Mouse (Mus musculus): ENCODE measurements around the gene Defb48. TPM values are rescaled to one million over a fixed set of nuclear protein-coding genes. Genes with fewer than 3 reads are reported as not detected.

The Defb48 gene
- polyA plus RNA-seq (2014; fragmentation: Illumina TruSeq; extraction: RNeasy Lipid Tissue Mini Kit (QIAGEN cat#74804); ENCODE audit: low read depth, low replicate concordance), result not detected

DNA sequence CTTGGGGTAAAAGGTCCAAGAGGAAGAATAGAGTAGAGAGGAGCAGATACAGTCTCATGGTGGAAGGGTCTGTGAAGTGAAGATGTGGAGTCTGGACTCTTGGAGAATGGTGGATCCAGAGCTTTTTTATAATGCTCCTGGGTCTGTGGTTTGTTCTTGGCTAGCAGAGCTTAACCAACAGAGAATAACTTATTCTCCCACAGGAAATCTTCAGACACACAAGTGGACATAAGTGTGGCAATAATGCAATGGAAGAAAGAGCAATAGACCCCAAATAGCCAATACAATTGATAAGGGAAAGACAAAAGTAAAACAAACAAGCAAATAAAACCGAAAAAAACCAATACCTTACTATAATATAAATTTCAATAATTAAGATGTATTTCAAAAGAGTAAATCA lies at the start of gene Defb48:
Gene Defb48, minus strand, starts transcription at position 101 of the 400 bp plus-strand sequence.

GRCm38 (mm10) chr14:63011471-63011870 lies 27.2 kb upstream of the Defb48 start, which contains the start of gene Defb43:
TSS of gene Defb43 (plus strand) at chr14:63011771.

GRCm38 (mm10) chr14:62997777-62998176 lies 13.5 kb upstream of the Defb48 start, which contains the start of gene Defb47:
TSS of gene Defb47 (plus strand) at chr14:62998077.

Other genes with a start within 250 kb of the Defb48 start
- 30.5 TPM for gene Ints6, start 223.3 kb downstream of the Defb48 start, polyA plus RNA-seq (2014; fragmentation: Illumina TruSeq; extraction: RNeasy Lipid Tissue Mini Kit (QIAGEN cat#74804); ENCODE audit: low read depth, low replicate concordance)
- 8.8 TPM for gene Wdfy2, start 146.8 kb downstream of the Defb48 start, polyA plus RNA-seq (2014; fragmentation: Illumina TruSeq; extraction: RNeasy Lipid Tissue Mini Kit (QIAGEN cat#74804); ENCODE audit: low read depth, low replicate concordance)
- not detected for gene Defb47, start 13.6 kb upstream of the Defb48 start, polyA plus RNA-seq (2014; fragmentation: Illumina TruSeq; extraction: RNeasy Lipid Tissue Mini Kit (QIAGEN cat#74804); ENCODE audit: low read depth, low replicate concordance)
- gene Defb43, start 27.3 kb upstream of the Defb48 start, polyA plus RNA-seq (2014; fragmentation: Illumina TruSeq; extraction: RNeasy Lipid Tissue Mini Kit (QIAGEN cat#74804); ENCODE audit: low read depth, low replicate concordance), result not detected
- not detected for gene Defb42, start 62.5 kb upstream of the Defb48 start, polyA plus RNA-seq (2014; fragmentation: Illumina TruSeq; extraction: RNeasy Lipid Tissue Mini Kit (QIAGEN cat#74804); ENCODE audit: low read depth, low replicate concordance)
- not detected for gene Defb30, start 65.5 kb upstream of the Defb48 start, polyA plus RNA-seq (2014; fragmentation: Illumina TruSeq; extraction: RNeasy Lipid Tissue Mini Kit (QIAGEN cat#74804); ENCODE audit: low read depth, low replicate concordance)

Data from liver, adult 10 weeks (tissue).